Mouse (Mus musculus): Measurements from ENCODE around the gene Sec13. TPM values are rescaled to one million over a fixed set of nuclear protein-coding genes. Genes with fewer than 3 reads are reported as not detected.

The Sec13 gene
- 184 TPM for polyA plus RNA-seq (2017; shearing (Covaris generic))

GRCm38 (mm10) chr6:113740236-113741217 is at the start of gene Sec13:
TSS of gene Sec13 (minus strand) at chr6:113740743.

GRCm38 (mm10) chr6:113719878-113720277 is 20.7 kb downstream of the Sec13 start, which contains the start of gene Ghrl:
TSS of gene Ghrl (minus strand) at chr6:113719880.

GRCm38 (mm10) chr6:113696582-113697221 is 43.8 kb downstream of the Sec13 start, which contains the start of gene Tatdn2:
TSS of gene Tatdn2 (plus strand) at chr6:113697050.

Other genes starting within 250 kb of the Sec13 start
- 0.33 TPM for gene Prrt3, start 238.8 kb downstream of the Sec13 start, polyA plus RNA-seq (2017; shearing (Covaris generic))
- gene Emc3, start 209.1 kb downstream of the Sec13 start, polyA plus RNA-seq (2017; shearing (Covaris generic)) = 104 TPM
- gene Fancd2, start 209.1 kb downstream of the Sec13 start, polyA plus RNA-seq (2017; shearing (Covaris generic)) = 2.4 TPM
- gene Fancd2os, start 140.0 kb downstream of the Sec13 start, polyA plus RNA-seq (2017; shearing (Covaris generic)) = not detected
- gene Brk1, start 136.0 kb downstream of the Sec13 start, polyA plus RNA-seq (2017; shearing (Covaris generic)) = 279 TPM
- gene Vhl, start 116.8 kb downstream of the Sec13 start, polyA plus RNA-seq (2017; shearing (Covaris generic)) = 31.9 TPM
- gene Irak2, start 102.3 kb downstream of the Sec13 start, polyA plus RNA-seq (2017; shearing (Covaris generic)) = 64.7 TPM
- 2.2 TPM for gene Tatdn2, start 43.7 kb downstream of the Sec13 start, polyA plus RNA-seq (2017; shearing (Covaris generic))
- not detected for gene Ghrl, start 20.9 kb downstream of the Sec13 start, polyA plus RNA-seq (2017; shearing (Covaris generic))